ENCODE assay signal across 14 mouse cellular contexts in the genomic region with DNA sequence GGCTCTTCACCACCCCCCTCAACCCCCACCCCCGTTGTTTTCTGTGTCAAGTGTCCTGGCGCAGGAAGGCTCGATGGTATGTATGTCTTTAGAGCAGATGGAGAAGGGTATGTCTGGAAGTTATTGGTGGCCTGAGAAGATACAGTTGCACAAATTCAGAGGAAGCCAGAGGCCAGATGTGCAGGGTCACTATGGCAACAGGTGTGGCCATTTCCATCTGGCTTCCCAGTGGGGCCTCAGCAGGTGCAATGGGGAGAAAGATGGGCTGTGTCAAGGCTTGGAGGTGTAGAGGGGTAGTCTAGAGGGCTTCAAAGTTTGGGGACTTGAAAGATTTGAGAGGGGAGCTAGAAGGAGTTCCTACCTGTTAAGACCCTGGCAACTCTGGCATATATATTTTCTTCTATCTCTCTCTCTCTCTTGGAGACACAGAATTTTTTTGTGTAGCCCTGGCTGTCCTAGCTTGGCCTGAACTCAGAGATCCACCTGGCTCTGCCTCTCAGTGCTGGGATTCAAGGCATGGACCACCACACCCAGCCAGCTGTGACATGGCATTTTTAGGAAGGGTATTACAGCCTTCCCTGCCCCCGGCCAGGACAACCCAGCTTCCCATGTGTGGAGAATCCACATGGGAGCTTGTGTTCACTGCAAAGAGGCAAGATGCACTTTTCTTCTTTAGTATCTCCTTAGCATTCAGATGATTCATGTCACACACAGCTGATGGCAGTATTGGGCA.
DNase-seq lines count a peak whose midpoint lies in the region; ATAC-seq lines count a peak whose summit lies in the region.
"Had no signal": no experiment of that assay in that cellular context is flagged by ENCODE, and none has a peak within 500 bp of the region (broad histone marks: within the 10 kb centered on the region; RNA-seq: fewer than 3 reads in every experiment).

No protein-coding gene starts in this region.

- H3K36me3 ChIP-seq in heart, embryonic 11.5 days (ENCODE audit: control insufficient read depth, insufficient read depth, low read length), result no peaks in the 10 kb centered on the region
- H3K36me3 ChIP-seq in midbrain, embryonic 11.5 days (ENCODE audit: control insufficient read depth, insufficient read depth, low read length), result no peaks in the 10 kb centered on the region
- H3K36me3 ChIP-seq in midbrain, embryonic 14.5 days (ENCODE audit: control insufficient read depth, insufficient read depth, low read length), result no peaks in the 10 kb centered on the region
- no peaks in the 10 kb centered on the region for H3K36me3 ChIP-seq in limb, embryonic 10.5 days
- H3K36me3 ChIP-seq: forebrain, embryonic 12.5 days; hindbrain, embryonic 15.5 days; midbrain, embryonic 12.5 days; neural tube, embryonic 13.5 days had no signal

- H3K9me3 ChIP-seq in heart, embryonic 11.5 days (replicated peaks; ENCODE audit: control insufficient read depth, low read length), result no peaks in the 10 kb centered on the region
- H3K9me3 ChIP-seq in midbrain, embryonic 11.5 days (ENCODE audit: control insufficient read depth, low read length), result no peaks in the 10 kb centered on the region
- H3K9me3 ChIP-seq in midbrain, embryonic 14.5 days (ENCODE audit: control insufficient read depth, low read length), result no peaks in the 10 kb centered on the region
- H3K9me3 ChIP-seq in limb, embryonic 10.5 days (replicated peaks), result no peaks in the 10 kb centered on the region
- H3K9me3 ChIP-seq: forebrain, embryonic 12.5 days; hindbrain, embryonic 15.5 days; midbrain, embryonic 12.5 days; neural tube, embryonic 13.5 days had no signal

- no peak overlapping the region for H3K27ac ChIP-seq in heart, embryonic 11.5 days (ENCODE audit: low read depth, low read length)
- H3K27ac ChIP-seq in midbrain, embryonic 11.5 days (ENCODE audit: low read depth, low read length), result no peak overlapping the region
- no peak overlapping the region for H3K27ac ChIP-seq in midbrain, embryonic 14.5 days (replicated peaks; ENCODE audit: low read depth, low read length)
- no peak overlapping the region for H3K27ac ChIP-seq in limb, embryonic 10.5 days
- H3K27ac ChIP-seq: forebrain, embryonic 12.5 days; hindbrain, embryonic 15.5 days; midbrain, embryonic 12.5 days; neural tube, embryonic 13.5 days had no signal

- WGBS in heart, embryonic 11.5 days (ENCODE audit: insufficient replicate concordance), result 57% methylated on average over 4 of the region's 4 CpGs
- WGBS in midbrain, embryonic 11.5 days, result 39% methylated on average over 4 of the region's 4 CpGs
- 47% methylated on average over 4 of the region's 4 CpGs for WGBS in midbrain, embryonic 14.5 days
- 63% methylated on average over 4 of the region's 4 CpGs for WGBS in limb, embryonic 10.5 days

- H3K4me3 ChIP-seq in heart, embryonic 11.5 days (ENCODE audit: low read depth, low read length), result no peak overlapping the region
- H3K4me3 ChIP-seq in midbrain, embryonic 11.5 days (ENCODE audit: low read depth, low read length), result no peak overlapping the region
- H3K4me3 ChIP-seq in midbrain, embryonic 14.5 days (replicated peaks; ENCODE audit: low read depth, low read length), result no peak overlapping the region
- H3K4me3 ChIP-seq in limb, embryonic 10.5 days, result no peak overlapping the region
- H3K4me3 ChIP-seq: forebrain, embryonic 12.5 days; hindbrain, embryonic 15.5 days; midbrain, embryonic 12.5 days; neural tube, embryonic 13.5 days had no signal

- no peak overlapping the region for H3K9ac ChIP-seq in heart, embryonic 11.5 days (ENCODE audit: low read depth, low read length)
- no peak overlapping the region for H3K9ac ChIP-seq in midbrain, embryonic 11.5 days (ENCODE audit: low read length)
- H3K9ac ChIP-seq in midbrain, embryonic 14.5 days (replicated peaks; ENCODE audit: low read length), result no peak overlapping the region
- H3K9ac ChIP-seq: forebrain, embryonic 12.5 days; hindbrain, embryonic 15.5 days; midbrain, embryonic 12.5 days had no signal

- intact Hi-C loops in heart, postnatal 25 days (cut with DNase I), result no loop called here

- H3K4me1 ChIP-seq in heart, embryonic 11.5 days (ENCODE audit: control insufficient read depth, insufficient read depth, low read length), result peaks cover 21% of the 10 kb centered on the region
- H3K4me1 ChIP-seq in midbrain, embryonic 11.5 days (ENCODE audit: control insufficient read depth, insufficient read depth, low read length), result peaks cover 40% of the 10 kb centered on the region
- peaks cover 27% of the 10 kb centered on the region for H3K4me1 ChIP-seq in midbrain, embryonic 14.5 days (ENCODE audit: control insufficient read depth, insufficient read depth, low read length)
- peaks cover 30% of the 10 kb centered on the region for H3K4me1 ChIP-seq in limb, embryonic 10.5 days

- no peak for DNase-seq in heart, postnatal 25 days (ENCODE audit: low spot score)
- DNase-seq in midbrain, embryonic 11.5 days (ENCODE audit: low spot score, missing footprints), result no peak
- DNase-seq in midbrain, embryonic 14.5 days, result no peak
- peak; percentile 43 for DNase-seq in limb, embryonic 10.5 days (ENCODE audit: low spot score)
- no peak for DNase-seq in spleen, postnatal 10 days (ENCODE audit: low spot score in 2 of 2)
- DNase-seq in cerebellum, postnatal 10 days, result no peak
- DNase-seq: cerebellum, adult 8-10 months; kidney, adult 9 months had no signal

- ATAC-seq in heart, embryonic 11.5 days (replicated peaks; ENCODE audit: insufficient number of reproducible peaks, low FRiP score, low TSS enrichment), result no peak
- ATAC-seq in midbrain, embryonic 11.5 days (ENCODE audit: low FRiP score), result peak; percentile 1; the same call in 1 of the 2 replicates
- ATAC-seq in midbrain, embryonic 14.5 days (ENCODE audit: low FRiP score, low TSS enrichment), result no peak

- peak overlapping the region; percentile 61 for H3K4me2 ChIP-seq in heart, embryonic 11.5 days
- H3K4me2 ChIP-seq in midbrain, embryonic 11.5 days, result no peak overlapping the region
- H3K4me2 ChIP-seq in midbrain, embryonic 14.5 days (ENCODE audit: low read length), result no peak overlapping the region
- H3K4me2 ChIP-seq: forebrain, embryonic 12.5 days; midbrain, embryonic 12.5 days had no signal

- H3K27me3 ChIP-seq in heart, embryonic 11.5 days (ENCODE audit: control insufficient read depth, insufficient read depth, low read length), result no peaks in the 10 kb centered on the region; the same call in 1 of the 2 replicates
- no peaks in the 10 kb centered on the region for H3K27me3 ChIP-seq in midbrain, embryonic 11.5 days (ENCODE audit: control insufficient read depth, insufficient read depth, low read length)
- H3K27me3 ChIP-seq in midbrain, embryonic 14.5 days (ENCODE audit: control insufficient read depth, insufficient read depth, low read length), result no peaks in the 10 kb centered on the region
- H3K27me3 ChIP-seq in limb, embryonic 10.5 days (ENCODE audit: low read depth, poor library complexity, severe bottlenecking), result no peaks in the 10 kb centered on the region
- H3K27me3 ChIP-seq: hindbrain, embryonic 15.5 days; neural tube, embryonic 13.5 days; Patski had no signal
